Mouse (Mus musculus) cerebellum, adult 2 months (tissue): ENCODE measurements around the gene Sft2d1.

Source experiments
- CTCF ChIP-seq: fragments of 200-500 bp; IDR thresholded peaks from 2 replicates; pipeline ENCODE4 v1.5.1; 2011; ENCODE audit warnings: low read depth, mild to moderate bottlenecking, control low read depth, low read length, moderate library complexity, borderline replicate concordance; ENCODE audit not compliant: insufficient read depth
- POLR2A ChIP-seq: fragments of 200-500 bp; IDR thresholded peaks from 2 replicates; pipeline ENCODE4 v1.6.1; 2011; ENCODE audit warnings: low read length, control low read depth, borderline replicate concordance; ENCODE audit not compliant: insufficient read depth

DNA sequence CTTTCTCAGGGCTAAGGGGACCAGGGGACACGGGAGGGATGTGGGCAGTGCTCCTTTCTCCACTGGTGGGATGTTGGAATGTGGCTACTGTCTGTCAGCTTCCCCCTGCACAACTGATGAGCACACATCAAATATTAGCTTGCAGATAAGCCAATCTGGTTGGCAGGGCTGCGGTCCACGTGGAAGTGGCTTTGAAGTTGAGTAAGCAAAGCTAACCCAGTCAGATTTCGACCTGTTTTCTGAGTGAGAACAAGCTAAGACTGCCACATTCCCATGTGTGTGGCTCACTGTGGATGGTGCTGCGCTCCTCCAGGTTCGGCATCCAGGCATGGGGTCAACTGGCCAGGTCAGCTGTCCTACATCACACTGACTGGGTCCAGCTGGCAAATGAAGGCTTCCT, 38.0 kb upstream of the Sft2d1 start:
- TF ChIP-seq CTCF = no peak
- TF ChIP-seq POLR2A = no peak
